Mouse (Mus musculus) neural tube, embryonic 13.5 days (tissue): ENCODE measurements around the gene Mamdc2. TPM values are rescaled to one million over a fixed set of nuclear protein-coding genes. Genes with fewer than 3 reads are reported as not detected.
A peak's percentile ranks its signal among the peaks of the same experiment; 100 is the strongest.

Source experiments
- ATAC-seq: fragments of 200-750 bp; cut with Nextera tagmentation; 2 replicates; pipeline ENCODE4 v1.8.0; 2017; ENCODE audit warnings: low read depth, mild to moderate bottlenecking, moderate TSS enrichment, moderate library complexity
- H3K27ac ChIP-seq: fragments of 300-500 bp; sonication (generic); replicated peaks from 2 replicates; pipeline ENCODE4 v1.5.1; 2015; ENCODE audit warnings: moderate library complexity, mild to moderate bottlenecking, inconsistent platforms
- H3K27me3 ChIP-seq: fragments of 300-500 bp; sonication (generic); 2 replicates; pipeline ENCODE4 v1.6.1; 2015; ENCODE audit warnings: mild to moderate bottlenecking, inconsistent platforms
- H3K36me3 ChIP-seq: fragments of 300-500 bp; sonication (generic); 2 replicates; pipeline ENCODE4 v1.6.1; 2015; ENCODE audit warnings: mild to moderate bottlenecking, inconsistent platforms
- H3K4me1 ChIP-seq: fragments of 300-500 bp; sonication (generic); replicated peaks from 2 replicates; pipeline ENCODE4 v1.6.1; 2015; ENCODE audit warnings: inconsistent platforms
- H3K4me2 ChIP-seq: fragments of 300-500 bp; sonication (generic); 2 replicates; pipeline ENCODE4 v1.6.1; 2015; ENCODE audit warnings: inconsistent platforms, mild to moderate bottlenecking, moderate library complexity
- H3K4me3 ChIP-seq: fragments of 300-500 bp; sonication (generic); 2 replicates; pipeline ENCODE4 v1.5.1; 2015; ENCODE audit warnings: mild to moderate bottlenecking, inconsistent platforms
- H3K9ac ChIP-seq: fragments of 300-500 bp; sonication (generic); 2 replicates; pipeline ENCODE4 v1.6.1; 2015; ENCODE audit warnings: moderate library complexity, mild to moderate bottlenecking, inconsistent platforms
- H3K9me3 ChIP-seq: fragments of 300-500 bp; sonication (generic); 2 replicates; pipeline ENCODE4 v1.6.1; 2016; ENCODE audit warnings: inconsistent platforms
- WGBS: fragments of 180-500 bp; shearing (Covaris S2); methylation state at CpG from one replicate; pipeline ENCODE4 v1.1.7; 2015; 5-methylcytosine and 5-hydroxymethylcytosine counted together
- polyA plus RNA-seq: library from polyadenylated mRNA; unstranded; fragments of >200 nt; fragmentation: Nextera tagmentation; extraction: Ambion mirVana; gene quantifications from 2 replicates; pipeline ENCODE4 v1.2.1, GENCODE M21; 2015

The Mamdc2 gene
- polyA plus RNA-seq, 1 experiment from 2014 or later: 1.2 TPM

GRCm38 (mm10) chr19:23299987-23300386 is 148.3 kb downstream of the Mamdc2 start:
- Histone ChIP-seq H3K4me1 (no peaks in the 10 kb centered on the region), H3K36me3 (no peaks in the 10 kb centered on the region), H3K9me3 (no peaks in the 10 kb centered on the region), H3K9ac (no peak overlapping the region), H3K27me3 (no peaks in the 10 kb centered on the region), H3K27ac (no peak overlapping the region), H3K4me3 (no peak overlapping the region), H3K4me2 (no peak overlapping the region)
- no peak for ATAC-seq
- WGBS: 89% methylated on average over 3 of the region's 3 CpGs

GRCm38 (mm10) chr19:23298917-23299316 is 149.3 kb downstream of the Mamdc2 start:
- Histone ChIP-seq H3K9me3 (no peaks in the 10 kb centered on the region), H3K4me2 (no peak overlapping the region), H3K9ac (no peak overlapping the region), H3K27ac (no peak overlapping the region), H3K4me3 (no peak overlapping the region), H3K4me1 (no peaks in the 10 kb centered on the region), H3K36me3 (no peaks in the 10 kb centered on the region), H3K27me3 (no peaks in the 10 kb centered on the region)
- WGBS: 82% methylated on average over 1 of the region's 1 CpGs
- no peak for ATAC-seq

GRCm38 (mm10) chr19:23297191-23297590 is 151.1 kb downstream of the Mamdc2 start:
- H3K27ac ChIP-seq: no peak overlapping the region
- no peaks in the 10 kb centered on the region for H3K9me3 ChIP-seq
- no peak overlapping the region for H3K4me2 ChIP-seq
- H3K9ac ChIP-seq: no peak overlapping the region
- no peak for ATAC-seq
- no peaks in the 10 kb centered on the region for H3K27me3 ChIP-seq
- H3K36me3 ChIP-seq: no peaks in the 10 kb centered on the region
- H3K4me1 ChIP-seq: no peaks in the 10 kb centered on the region
- no peak overlapping the region for H3K4me3 ChIP-seq

- Histone ChIP-seq H3K27ac (no peak overlapping the region), H3K4me3 (no peak overlapping the region), H3K4me1 (no peaks in the 10 kb centered on the region), H3K36me3 (no peaks in the 10 kb centered on the region), H3K9me3 (0 out of 2 replicates have a peak, but pooled peaks cover 6% of the 10 kb centered on the region), H3K4me2 (no peak overlapping the region), H3K27me3 (no peaks in the 10 kb centered on the region), H3K9ac (no peak overlapping the region)
- no peak for ATAC-seq
- 78% methylated on average over 1 of the region's 1 CpGs for WGBS
These were observed 159.0 kb downstream of the Mamdc2 start for GRCm38 (mm10) chr19:23289251-23289650.

GRCm38 (mm10) chr19:23281911-23282660 is 166.2 kb downstream of the Mamdc2 start:
- Histone ChIP-seq H3K36me3 (no peaks in the 10 kb centered on the region), H3K9ac (no peak overlapping the region), H3K9me3 (0 out of 2 replicates have a peak, but pooled peaks cover 1% of the 10 kb centered on the region), H3K4me3 (no peak overlapping the region), H3K4me1 (no peaks in the 10 kb centered on the region), H3K27ac (no peak overlapping the region), H3K4me2 (no peak overlapping the region), H3K27me3 (no peaks in the 10 kb centered on the region)
- 64% methylated on average over 8 of the region's 8 CpGs for WGBS
- no peak for ATAC-seq

- no peaks in the 10 kb centered on the region for H3K27me3 ChIP-seq
- H3K4me3 ChIP-seq: peak overlapping the region; percentile 88
- H3K27ac ChIP-seq: peak overlapping the region; percentile 77; the same call in 1 of the 2 replicates
- peak overlapping the region; percentile 72 for H3K4me2 ChIP-seq
- no peaks in the 10 kb centered on the region for H3K36me3 ChIP-seq
- H3K4me1 ChIP-seq: peaks cover 17% of the 10 kb centered on the region
- WGBS: 67% methylated on average over 3 of the region's 4 CpGs
- no peaks in the 10 kb centered on the region for H3K9me3 ChIP-seq
- peak; percentile 21; the same call in 1 of the 2 replicates for ATAC-seq
- H3K9ac ChIP-seq: peak overlapping the region; percentile 83
These were observed 174.1 kb downstream of the Mamdc2 start for GRCm38 (mm10) chr19:23274054-23274724.

GRCm38 (mm10) chr19:23273355-23274053 is 174.7 kb downstream of the Mamdc2 start, which contains the start of gene Smc5:
Gene Smc5 (minus strand): TSS chr19:23273897.
- H3K4me2 ChIP-seq: peak within 1 kb of the TSS; percentile 72
- no peaks in the 10 kb centered on the region for H3K9me3 ChIP-seq
- no peaks in the 10 kb centered on the region for H3K27me3 ChIP-seq

GRCm38 (mm10) chr19:23256771-23257170 is 191.5 kb downstream of the Mamdc2 start:
- no peak overlapping the region for H3K27ac ChIP-seq
- no peak overlapping the region for H3K4me3 ChIP-seq
- H3K4me1 ChIP-seq: no peaks in the 10 kb centered on the region
- no peaks in the 10 kb centered on the region for H3K27me3 ChIP-seq
- no peaks in the 10 kb centered on the region for H3K9me3 ChIP-seq
- WGBS: 79% methylated on average over 9 of the region's 9 CpGs
- H3K36me3 ChIP-seq: peaks cover 60% of the 10 kb centered on the region
- H3K9ac ChIP-seq: no peak overlapping the region
- no peak for ATAC-seq
- no peak overlapping the region for H3K4me2 ChIP-seq

More at GRCm38 (mm10) chr19:23273355-23274053, 174.7 kb downstream of the Mamdc2 start, which contains the start of gene Smc5:
- Histone ChIP-seq H3K4me1 (peaks cover 17% of the 10 kb centered on the region), H3K36me3 (peaks cover 3% of the 10 kb centered on the region), H3K4me3 (peak within 1 kb of the TSS; percentile 88), H3K9ac (peak within 1 kb of the TSS; percentile 83), H3K27ac (peak within 1 kb of the TSS; percentile 77)
- ATAC-seq: peak; percentile 98
- WGBS: under 1% methylated on average over 69 of the region's 69 CpGs

Other genes starting within 250 kb of the Mamdc2 start
- gene Smc5, start 174.5 kb downstream of the Mamdc2 start, polyA plus RNA-seq: 26.8 and 27.4 TPM in 2 replicates
- gene 1700028P14Rik, start 204.4 kb upstream of the Mamdc2 start, polyA plus RNA-seq: 0.22 and 0.36 TPM in 2 replicates
- 3.8 and 4.1 TPM in 2 replicates for gene Ptar1, start 239.0 kb upstream of the Mamdc2 start, polyA plus RNA-seq